Mouse (Mus musculus): Measurements from ENCODE around the gene Ppig.

DNA sequence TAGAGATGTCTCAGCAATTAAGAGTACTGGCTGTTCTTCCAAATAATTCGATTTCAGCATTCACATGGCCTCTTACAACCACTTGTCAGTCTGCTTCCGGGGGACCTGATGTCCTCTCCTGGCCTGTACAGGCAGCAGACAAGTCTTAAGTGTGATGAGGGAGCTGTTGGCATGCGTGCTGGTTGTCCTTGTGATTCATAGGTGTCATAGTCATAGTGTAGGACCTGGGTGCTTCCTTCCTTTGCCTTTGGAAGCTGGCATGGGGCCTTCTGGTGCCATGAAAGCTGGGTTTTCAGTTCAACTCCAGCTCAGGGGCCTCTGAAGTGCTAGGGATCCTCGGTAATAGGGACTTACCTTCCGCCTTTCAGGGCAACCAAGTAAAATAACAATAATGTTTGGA is 8.2 kb upstream of the Ppig start:
- no peak for TF ChIP-seq CHD2 (IDR thresholded peaks at IDR 0.05; ENCODE audit: low read depth, low read length)
- no peak for TF ChIP-seq ZNF384 (IDR thresholded peaks at IDR 0.05; ENCODE audit: low read depth, low read length)
- no peak for TF ChIP-seq ZC3H11A (IDR thresholded peaks at IDR 0.05; ENCODE audit: borderline replicate concordance, low read depth, low read length)
